Mouse (Mus musculus) erythroblast, embryonic 14.5 days (primary cell): Measurements from ENCODE around the gene Tnc. TPM values are rescaled to one million over a fixed set of nuclear protein-coding genes. Genes with fewer than 3 reads are reported as not detected.

Experiments used
- H3K27me3 ChIP-seq: 2 replicates; pipeline ENCODE4 v1.6.1; 2012; ENCODE audit warnings: inconsistent platforms; ENCODE audit not compliant: control insufficient read depth
- H3K36me3 ChIP-seq: 2 replicates; pipeline ENCODE4 v1.6.1; 2012; ENCODE audit warnings: mild to moderate bottlenecking, inconsistent platforms; ENCODE audit not compliant: control insufficient read depth
- H3K4me1 ChIP-seq: 2 replicates; pipeline ENCODE4 v1.6.1; 2012; ENCODE audit warnings: inconsistent platforms; ENCODE audit not compliant: control insufficient read depth
- H3K4me3 ChIP-seq: replicated peaks from 2 replicates; pipeline ENCODE3; 2012; ENCODE audit warnings: moderate library complexity, mild to moderate bottlenecking, inconsistent platforms
- H3K9me3 ChIP-seq: 2 replicates; pipeline ENCODE4 v1.6.1; 2012; ENCODE audit warnings: low read length, inconsistent platforms, mixed read lengths; ENCODE audit not compliant: control insufficient read depth
- GATA1 ChIP-seq: IDR thresholded peaks from 2 replicates; pipeline ENCODE4 v1.6.1; 2012; ENCODE audit warnings: low read length, inconsistent platforms, mixed read lengths
- TAL1 ChIP-seq: IDR thresholded peaks from 3 replicates; pipeline ENCODE4 v1.6.1; 2012; ENCODE audit warnings: low read length, inconsistent platforms, mixed read lengths
- polyA plus RNA-seq: library from polyadenylated mRNA; stranded (reverse); fragments of >175 nt; gene quantifications from 2 replicates; pipeline ENCODE4 v1.2.3, GENCODE M21; 2012

The Tnc gene
- polyA plus RNA-seq, 1 experiment = not detected

DNA sequence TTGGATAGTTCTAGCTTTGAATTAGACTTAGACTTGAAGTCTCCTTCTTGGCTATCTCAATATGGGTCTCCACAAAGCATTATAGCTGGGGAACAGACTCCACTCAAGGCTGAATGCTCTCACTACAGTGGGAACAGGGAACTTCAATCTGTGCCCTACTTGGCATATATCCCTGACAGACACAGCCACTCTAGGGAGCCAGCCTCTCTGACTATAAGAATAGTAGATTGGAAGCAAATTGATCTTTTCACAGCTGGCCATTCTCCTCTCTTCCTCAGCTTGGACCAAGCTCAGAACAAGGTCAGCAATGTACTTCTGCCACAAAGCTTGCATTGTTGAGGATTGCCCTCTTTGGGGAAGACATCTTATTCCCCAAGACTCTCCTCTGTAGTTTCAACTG, 27.9 kb upstream of the Tnc start:
- H3K4me3 ChIP-seq = no peak overlapping the region
- H3K27me3 ChIP-seq = no peaks in the 10 kb centered on the region
- no peaks in the 10 kb centered on the region for H3K36me3 ChIP-seq
- no peaks in the 10 kb centered on the region for H3K4me1 ChIP-seq
- TF ChIP-seq TAL1 = no peak
- TF ChIP-seq GATA1 = no peak
- H3K9me3 ChIP-seq = peaks cover 3% of the 10 kb centered on the region; the same call in 1 of the 2 replicates

DNA sequence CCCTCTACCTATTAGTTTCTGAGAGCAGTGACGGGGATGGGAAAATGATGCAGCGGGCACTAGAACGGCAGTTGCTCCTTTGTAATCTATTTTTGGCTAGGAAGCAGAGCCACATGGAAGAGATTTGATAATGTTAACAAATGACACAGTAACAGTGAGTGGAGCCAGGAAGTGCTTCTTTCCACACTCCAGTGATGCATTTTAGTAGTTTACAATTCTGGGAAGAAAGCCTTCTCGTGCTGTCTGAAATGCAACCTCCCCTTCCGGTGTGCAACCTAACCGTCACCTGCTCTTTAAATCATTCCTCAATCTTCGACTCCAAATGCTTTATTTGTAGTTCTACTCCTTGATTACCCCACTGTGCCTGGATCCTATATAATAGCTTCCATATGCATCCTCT, 20.6 kb upstream of the Tnc start:
- Histone ChIP-seq H3K4me1 (no peaks in the 10 kb centered on the region), H3K9me3 (no peaks in the 10 kb centered on the region)

DNA sequence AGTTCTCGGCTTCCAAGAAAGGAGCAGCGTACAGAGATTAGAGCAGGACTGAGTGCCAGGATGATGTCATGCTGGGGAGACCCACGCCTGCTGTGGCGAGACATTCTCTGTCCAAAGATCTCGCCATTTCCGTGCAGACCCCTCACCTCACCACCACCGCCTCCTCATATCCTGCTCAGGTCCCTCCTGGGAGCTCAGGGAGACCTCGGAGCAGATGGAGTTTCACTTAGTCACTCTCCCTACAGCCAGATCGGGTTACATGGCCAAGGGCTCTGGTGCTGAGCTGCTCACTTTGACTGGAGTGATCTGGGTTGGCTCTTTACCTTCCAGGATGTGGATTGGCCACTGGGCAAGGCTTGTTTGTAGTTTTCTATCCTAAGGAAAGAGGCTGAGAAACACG, 18.5 kb upstream of the Tnc start:
- TF ChIP-seq TAL1 (no peak), GATA1 (no peak)
- no peaks in the 10 kb centered on the region for H3K27me3 ChIP-seq
- H3K4me1 ChIP-seq = no peaks in the 10 kb centered on the region
- H3K36me3 ChIP-seq = no peaks in the 10 kb centered on the region
- no peaks in the 10 kb centered on the region for H3K9me3 ChIP-seq
- H3K4me3 ChIP-seq = no peak overlapping the region

More for the DNA sequence above, 20.6 kb upstream of the Tnc start:
- no peak for TF ChIP-seq GATA1
- no peak for TF ChIP-seq TAL1
- Histone ChIP-seq H3K36me3 (no peaks in the 10 kb centered on the region), H3K27me3 (no peaks in the 10 kb centered on the region), H3K4me3 (no peak overlapping the region)

DNA sequence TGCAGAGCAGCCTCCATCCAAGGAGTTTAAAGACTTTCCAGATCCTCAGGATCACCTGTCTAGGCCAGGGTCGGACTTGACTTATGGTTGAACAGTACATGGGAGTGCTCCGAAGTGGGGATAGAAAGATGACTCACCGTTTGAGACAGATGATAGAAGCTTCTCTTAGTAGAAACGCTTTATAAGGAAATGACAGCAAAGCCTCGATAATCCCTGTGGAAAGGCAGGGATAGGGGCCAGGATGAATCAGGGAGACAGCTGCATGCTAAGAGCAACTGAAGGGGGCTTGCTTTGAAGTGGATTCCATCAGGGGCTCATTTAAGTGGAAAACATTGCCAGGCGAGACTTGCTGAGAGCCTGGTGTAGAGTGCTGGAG, 12.0 kb upstream of the Tnc start:
- no peaks in the 10 kb centered on the region for H3K4me1 ChIP-seq
- no peaks in the 10 kb centered on the region for H3K9me3 ChIP-seq
- no peak overlapping the region for H3K4me3 ChIP-seq
- no peaks in the 10 kb centered on the region for H3K36me3 ChIP-seq
- H3K27me3 ChIP-seq = no peaks in the 10 kb centered on the region
- TF ChIP-seq GATA1 (no peak), TAL1 (no peak)

DNA sequence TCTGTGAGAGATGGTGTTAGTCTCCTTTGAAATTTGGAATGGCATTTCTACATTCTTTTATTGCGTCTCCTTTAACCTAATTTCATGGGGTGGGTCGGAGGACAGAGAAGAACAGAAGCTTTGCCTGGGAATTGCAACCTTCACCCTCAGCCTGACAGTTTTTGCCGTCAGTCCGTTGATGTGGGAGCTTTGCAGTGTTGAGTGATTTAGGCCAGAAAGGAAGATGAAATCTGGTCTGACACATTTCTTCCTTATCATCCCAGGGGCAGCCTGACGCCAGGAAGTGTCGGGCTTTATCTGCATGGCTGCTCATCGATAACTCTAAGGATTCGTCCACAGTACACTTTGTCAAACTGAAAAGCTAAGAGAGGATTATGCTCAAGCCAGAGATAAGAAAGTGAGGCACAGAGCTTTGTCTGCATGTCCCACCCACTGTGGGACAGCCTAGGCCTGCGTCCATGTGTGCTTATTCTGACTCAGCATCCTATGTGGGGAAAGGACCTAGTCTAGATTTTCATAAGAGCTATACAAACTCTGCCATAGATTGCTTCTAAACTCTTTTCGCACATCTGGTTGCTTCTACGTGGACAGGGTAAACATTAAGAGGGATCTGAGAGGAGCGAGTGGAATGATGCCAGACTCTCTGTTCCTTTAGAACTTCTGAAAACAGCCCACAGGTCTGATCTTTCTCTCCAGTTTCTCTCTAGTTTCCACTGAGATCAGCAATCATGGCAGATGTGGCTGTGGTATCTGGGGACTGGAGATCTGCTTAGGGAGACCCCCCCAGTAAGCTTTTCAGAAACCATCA, 11.4 kb upstream of the Tnc start:
- Histone ChIP-seq H3K4me3 (no peak overlapping the region), H3K27me3 (no peaks in the 10 kb centered on the region), H3K9me3 (no peaks in the 10 kb centered on the region), H3K36me3 (no peaks in the 10 kb centered on the region), H3K4me1 (no peaks in the 10 kb centered on the region)
- no peak for TF ChIP-seq TAL1
- TF ChIP-seq GATA1 = no peak

DNA sequence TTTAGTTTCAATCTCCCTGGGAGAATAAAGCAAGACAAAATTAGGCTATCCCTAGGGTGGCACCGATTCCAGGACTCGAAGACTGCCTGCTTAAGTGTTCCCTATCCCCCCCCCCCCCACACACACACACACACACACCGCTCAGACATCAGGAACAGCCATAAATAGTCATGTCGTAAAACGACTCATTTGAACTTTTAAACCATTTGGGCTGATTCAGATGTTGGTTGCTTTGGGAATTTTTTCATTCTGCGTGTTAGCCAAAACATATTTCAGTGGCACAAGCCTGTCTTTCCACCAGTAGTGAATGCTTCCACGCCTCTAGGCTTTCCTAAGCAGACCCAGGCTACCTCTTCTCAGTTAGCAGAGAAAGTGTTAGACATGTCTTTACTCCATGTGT, 1.4 kb upstream of the Tnc start:
- TF ChIP-seq GATA1 = no peak
- Histone ChIP-seq H3K36me3 (no peaks in the 10 kb centered on the region), H3K27me3 (peaks cover 11% of the 10 kb centered on the region), H3K4me3 (no peak overlapping the region), H3K9me3 (no peaks in the 10 kb centered on the region), H3K4me1 (no peaks in the 10 kb centered on the region)

DNA sequence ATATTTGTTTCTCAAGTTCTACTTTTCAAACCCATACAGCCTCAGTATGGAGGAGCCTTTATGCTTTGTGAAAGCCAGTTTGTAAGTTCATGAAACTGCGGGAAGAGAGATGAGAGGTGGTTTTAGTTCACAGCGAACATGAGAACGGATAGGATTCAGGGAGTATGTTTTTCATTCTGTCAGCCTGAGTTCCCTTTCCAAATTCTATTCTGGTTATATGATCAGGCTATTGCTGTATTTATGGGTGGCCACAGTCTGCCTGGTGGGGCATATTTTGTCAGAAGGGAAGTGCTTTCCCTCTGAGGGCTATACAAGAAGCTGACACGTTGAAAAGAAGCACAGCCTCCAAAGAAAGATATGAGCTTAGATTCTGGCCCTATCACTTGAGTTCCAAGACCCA, 2.9 kb downstream of the Tnc start:
- Histone ChIP-seq H3K4me3 (no peak overlapping the region), H3K36me3 (no peaks in the 10 kb centered on the region), H3K4me1 (no peaks in the 10 kb centered on the region), H3K27me3 (peaks cover 11% of the 10 kb centered on the region), H3K9me3 (0 out of 2 replicates have a peak, but pooled peaks cover 2% of the 10 kb centered on the region)
- TF ChIP-seq TAL1 = no peak
- no peak for TF ChIP-seq GATA1

DNA sequence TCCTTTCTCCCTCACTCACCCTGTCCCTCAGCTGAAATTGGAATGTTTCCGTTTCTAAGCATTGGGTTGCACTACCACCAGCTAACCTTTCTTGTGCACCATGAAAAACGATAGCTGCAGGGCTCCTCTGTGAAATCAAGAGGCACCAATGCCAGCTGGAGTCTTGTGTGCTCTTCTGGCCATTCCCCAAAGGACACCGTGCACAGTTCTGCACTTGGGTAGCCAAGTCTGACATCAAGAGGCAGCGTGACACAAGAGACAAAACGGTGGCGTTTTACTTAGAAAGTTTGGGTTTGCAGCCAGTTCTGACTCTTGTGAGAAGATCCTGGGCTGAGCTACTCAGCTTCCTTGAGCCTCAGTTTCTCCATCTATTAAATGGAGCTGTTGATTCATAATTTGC, 3.4 kb downstream of the Tnc start:
- Histone ChIP-seq H3K27me3 (peaks cover 11% of the 10 kb centered on the region), H3K4me1 (no peaks in the 10 kb centered on the region), H3K9me3 (0 out of 2 replicates have a peak, but pooled peaks cover 2% of the 10 kb centered on the region), H3K4me3 (no peak overlapping the region), H3K36me3 (no peaks in the 10 kb centered on the region)
- no peak for TF ChIP-seq GATA1

DNA sequence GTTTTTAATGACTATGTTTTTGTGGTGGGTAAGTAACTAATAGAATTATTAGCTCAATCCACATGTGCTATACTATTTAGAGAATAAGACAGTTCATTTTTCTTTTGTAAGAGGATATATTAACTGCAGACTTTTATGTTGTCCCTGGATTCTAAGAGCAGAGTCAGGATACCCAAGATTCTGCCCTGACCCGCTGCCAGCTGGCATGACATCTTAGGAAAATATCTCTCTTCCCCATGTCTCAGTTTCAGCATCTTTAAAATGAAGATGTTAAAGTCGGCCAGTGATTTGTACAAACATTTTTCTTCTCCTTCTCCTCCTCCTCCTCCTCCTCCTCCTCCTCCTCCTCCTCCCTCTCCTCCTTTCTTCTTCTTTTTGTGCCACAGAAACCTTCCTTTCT, 7.7 kb downstream of the Tnc start:
- no peaks in the 10 kb centered on the region for H3K36me3 ChIP-seq
- H3K27me3 ChIP-seq = no peaks in the 10 kb centered on the region
- no peaks in the 10 kb centered on the region for H3K4me1 ChIP-seq
- 0 out of 2 replicates have a peak, but pooled peaks cover 2% of the 10 kb centered on the region for H3K9me3 ChIP-seq
- TF ChIP-seq TAL1 (no peak), GATA1 (no peak)
- no peak overlapping the region for H3K4me3 ChIP-seq

DNA sequence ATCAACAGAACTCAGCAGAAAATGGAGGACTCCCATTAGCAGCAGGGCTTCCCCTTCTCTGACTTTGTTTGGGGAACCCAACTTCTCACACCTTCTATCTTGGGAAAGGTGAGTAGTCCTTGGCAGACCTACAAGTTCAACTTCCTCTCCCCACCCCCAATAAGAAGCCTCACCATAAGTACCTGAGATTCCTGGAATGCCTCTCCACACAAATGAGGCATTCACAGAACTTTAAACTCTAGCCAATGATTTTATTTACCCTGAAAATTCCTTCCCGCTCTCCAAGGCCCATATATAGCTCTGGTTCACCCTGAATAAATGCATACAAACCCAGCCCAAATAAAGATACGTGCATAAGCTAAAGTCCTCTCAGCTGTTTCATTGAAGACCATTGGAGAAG, 9.3 kb downstream of the Tnc start:
- TF ChIP-seq TAL1 (no peak), GATA1 (no peak)

More for the DNA sequence above, 9.3 kb downstream of the Tnc start:
- Histone ChIP-seq H3K27me3 (no peaks in the 10 kb centered on the region), H3K4me3 (no peak overlapping the region), H3K4me1 (no peaks in the 10 kb centered on the region), H3K36me3 (no peaks in the 10 kb centered on the region), H3K9me3 (0 out of 2 replicates have a peak, but pooled peaks cover 2% of the 10 kb centered on the region)
